Mouse (Mus musculus) activated CD4-positive, CD25-positive, alpha-beta regulatory T cell, adult 4 months (primary cell): Measurements from ENCODE around the gene Gm10273. TPM values are rescaled to one million over a fixed set of nuclear protein-coding genes. Genes with fewer than 3 reads are reported as not detected.

Experiments used
- polyA plus RNA-seq, 2 experiments: library from polyadenylated mRNA; unstranded; fragments of 100-300 nt; shearing (Covaris generic); gene quantifications; one replicate each; pipeline ENCODE4 v1.2.1; 2017

Gm10273 gene
- polyA plus RNA-seq, 2 experiments from 2014 or later = 37.3 to 71.3 TPM

Other genes starting within 250 kb of the Gm10273 start
- 1 to 10 TPM; 2.9 to 3.1 TPM for gene Sept10, start 173.8 kb upstream of the Gm10273 start, polyA plus RNA-seq
- under 1 TPM; 0.46 to 0.91 TPM for gene Sowahc, start 173.7 kb upstream of the Gm10273 start, polyA plus RNA-seq
- 10 to 100 TPM; 36.8 to 37.7 TPM for gene P4ha1, start 72.3 kb upstream of the Gm10273 start, polyA plus RNA-seq
- not detected for gene Pla2g12b, start 8.0 kb downstream of the Gm10273 start, polyA plus RNA-seq
- not detected for gene Oit3, start 46.1 kb downstream of the Gm10273 start, polyA plus RNA-seq
- not detected for gene Gm10322, start 220.4 kb downstream of the Gm10273 start, polyA plus RNA-seq
- gene Mcu, start 221.1 kb downstream of the Gm10273 start, polyA plus RNA-seq = 10 to 100 TPM; 23.2 to 30.5 TPM